Mouse (Mus musculus) heart, adult 9 months (tissue): ENCODE measurements around the gene Kank1.

ENCODE experiments used
- DNase-seq, 2 experiments: peaks; one replicate each; pipeline ENCODE4 v3.0.0; 2022; ENCODE audit warnings: low spot score in 2 of 2

The Kank1 gene

GRCm38 (mm10) chr19:25405987-25406386 lies 169.2 kb downstream of the Kank1 start:
- no peak for DNase-seq

- DNase-seq = peak; percentile 79 to 85
Observed at GRCm38 (mm10) chr19:25406481-25407184, 169.9 kb downstream of the Kank1 start.

- no peak for DNase-seq
Observed at GRCm38 (mm10) chr19:25407185-25407886, 170.6 kb downstream of the Kank1 start.

- DNase-seq = no peak
Observed at GRCm38 (mm10) chr19:25407887-25408236, 171.1 kb downstream of the Kank1 start.

GRCm38 (mm10) chr19:25409239-25409638 lies 172.5 kb downstream of the Kank1 start:
- DNase-seq = no peak

GRCm38 (mm10) chr19:25411353-25411752 lies 174.6 kb downstream of the Kank1 start:
- peak in 1 of 2 experiments; percentile 49 for DNase-seq

- DNase-seq = no peak
Observed at GRCm38 (mm10) chr19:25415448-25415847, 178.7 kb downstream of the Kank1 start.

GRCm38 (mm10) chr19:25417671-25418070 lies 180.9 kb downstream of the Kank1 start:
- no peak for DNase-seq

GRCm38 (mm10) chr19:25419983-25420382 lies 183.2 kb downstream of the Kank1 start:
- no peak for DNase-seq

- DNase-seq = no peak
Observed at GRCm38 (mm10) chr19:25422096-25422495, 185.3 kb downstream of the Kank1 start.

- no peak for DNase-seq
Observed at GRCm38 (mm10) chr19:25423371-25423770, 186.6 kb downstream of the Kank1 start.

GRCm38 (mm10) chr19:25426431-25426830 lies 189.7 kb downstream of the Kank1 start:
- no peak for DNase-seq

- DNase-seq = no peak
Observed at GRCm38 (mm10) chr19:25427886-25428285, 191.1 kb downstream of the Kank1 start.

GRCm38 (mm10) chr19:25428338-25428962 lies 191.7 kb downstream of the Kank1 start:
- no peak for DNase-seq

- no peak for DNase-seq
Observed at GRCm38 (mm10) chr19:25431431-25431830, 194.7 kb downstream of the Kank1 start.

- no peak for DNase-seq
Observed at GRCm38 (mm10) chr19:25431909-25432308, 195.1 kb downstream of the Kank1 start.

- peak in 1 of 2 experiments; percentile 57 for DNase-seq
Observed at GRCm38 (mm10) chr19:25433169-25433690, 196.5 kb downstream of the Kank1 start.

- no peak for DNase-seq
Observed at GRCm38 (mm10) chr19:25434345-25434744, 197.6 kb downstream of the Kank1 start.

- peak in 1 of 2 experiments; percentile 51 for DNase-seq
Observed at GRCm38 (mm10) chr19:25434795-25435194, 198.0 kb downstream of the Kank1 start.

- no peak for DNase-seq
Observed at GRCm38 (mm10) chr19:25435412-25435811, 198.6 kb downstream of the Kank1 start.

- DNase-seq = no peak
Observed at GRCm38 (mm10) chr19:25436175-25436574, 199.4 kb downstream of the Kank1 start.
